Mouse (Mus musculus): ENCODE data around the gene Olfr17. TPM values are rescaled to one million over a fixed set of nuclear protein-coding genes. Genes with fewer than 3 reads are reported as not detected.

Gene Olfr17
- not detected for polyA plus RNA-seq (2017; shearing (Covaris generic))

DNA sequence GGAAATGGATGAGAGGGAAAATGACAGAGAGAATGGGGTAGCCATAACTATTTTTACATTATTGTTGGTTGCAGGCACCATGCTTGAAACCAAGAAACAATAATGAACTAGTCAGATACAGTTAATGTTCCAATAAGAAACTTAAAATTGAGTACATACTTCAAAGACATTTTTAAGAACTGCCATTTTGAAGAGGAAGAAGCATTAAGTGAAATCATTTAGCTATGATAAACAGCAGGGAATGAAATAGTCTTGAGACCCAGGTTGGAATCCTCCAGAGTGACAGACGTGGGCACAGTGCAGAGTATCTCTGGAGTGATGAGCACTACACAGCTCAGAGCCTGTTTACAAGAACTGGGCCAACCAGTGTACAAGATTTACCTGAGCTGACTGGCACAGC, at the start of gene Olfr17:
Gene Olfr17 (plus strand): TSS at position 301 of the 400 bp plus-strand sequence.

DNA sequence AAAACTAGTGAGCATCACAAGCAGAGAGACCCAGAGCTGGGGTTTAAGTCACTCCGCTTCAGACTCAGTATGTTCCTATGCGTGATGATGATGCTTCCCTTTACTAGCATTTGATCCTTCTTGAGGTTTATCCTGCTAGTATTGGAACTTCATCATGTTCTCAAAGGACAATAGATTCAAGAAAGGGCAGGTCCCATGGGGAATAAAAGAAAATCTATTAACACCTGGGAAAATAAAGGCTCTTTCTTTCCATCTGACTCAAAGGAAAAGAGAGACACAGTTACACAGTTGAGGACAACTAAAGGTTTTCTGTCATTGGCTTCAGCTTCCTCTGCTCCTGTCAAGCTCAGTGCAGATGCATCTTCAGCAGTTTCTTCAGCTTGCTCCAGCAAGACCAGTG, 22.3 kb upstream of the Olfr17 start, which contains the start of gene Olfr714:
Gene Olfr714 (plus strand): TSS at position 301 of the 400 bp plus-strand sequence.

DNA sequence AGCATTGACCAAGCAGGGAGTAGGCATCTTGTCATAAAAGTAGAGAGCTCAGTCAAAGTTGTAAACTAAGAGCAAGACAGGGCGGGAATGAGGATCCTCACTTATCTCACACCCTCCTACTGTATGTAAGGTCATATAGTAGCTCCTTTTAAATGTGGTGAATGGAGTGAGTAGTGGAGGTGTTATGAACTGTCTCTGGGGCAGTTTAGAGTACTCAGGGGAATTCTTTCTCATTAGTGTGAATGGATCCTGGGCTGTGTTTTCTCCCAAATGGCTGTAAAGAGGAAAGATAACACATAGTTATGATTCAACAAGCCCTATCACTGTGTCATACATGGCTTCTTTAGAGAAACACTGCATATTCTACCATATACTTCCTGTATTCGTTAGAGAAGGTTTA, 17.2 kb downstream of the Olfr17 start, which contains the start of gene Olfr715b:
Gene Olfr715b (minus strand): TSS at position 101 of the 400 bp plus-strand sequence.

DNA sequence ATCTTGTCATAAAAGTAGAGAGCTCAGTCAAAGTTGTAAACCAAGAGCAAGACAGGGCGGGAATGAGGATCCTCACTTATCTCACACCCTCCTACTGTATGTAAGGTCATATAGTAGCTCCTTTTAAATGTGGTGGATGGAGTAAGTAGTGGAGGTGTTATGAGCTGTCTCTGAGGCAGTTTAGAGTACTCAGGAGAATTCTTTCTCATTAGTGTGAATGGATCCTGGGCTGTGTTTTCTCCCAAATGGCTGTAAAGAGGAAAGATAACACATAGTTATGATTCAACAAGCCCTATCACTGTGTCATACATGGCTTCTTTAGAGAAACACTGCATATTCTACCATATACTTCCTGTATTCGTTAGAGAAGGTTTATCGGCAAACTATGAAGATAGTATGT, 38.0 kb downstream of the Olfr17 start, which contains the start of gene Olfr715:
Gene Olfr715 (minus strand): TSS at position 101 of the 400 bp plus-strand sequence.

DNA sequence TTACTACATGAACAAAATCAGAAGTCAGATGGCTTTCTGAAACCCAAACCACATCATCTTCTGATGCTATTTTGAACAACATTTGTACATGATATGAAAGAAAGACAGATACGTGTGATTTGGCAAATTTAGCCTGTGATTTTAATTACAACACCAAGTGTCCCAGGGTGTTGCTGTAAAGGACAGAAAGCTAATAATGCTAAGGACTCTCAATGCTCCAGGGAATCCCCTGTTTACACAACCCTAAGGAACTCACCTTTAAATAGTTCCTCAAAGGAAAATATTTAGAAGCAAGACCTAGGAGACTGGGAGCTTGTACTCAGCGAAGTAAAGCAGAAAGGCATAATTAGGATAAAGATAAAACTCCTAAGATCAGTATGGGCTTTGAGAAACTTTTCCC, 45.0 kb downstream of the Olfr17 start, which contains the start of gene Olfr716:
Gene Olfr716 (plus strand): TSS at position 301 of the 400 bp plus-strand sequence.

Other genes starting within 250 kb of the Olfr17 start
- gene Olfr703, start 249.9 kb upstream of the Olfr17 start, polyA plus RNA-seq (2017; shearing (Covaris generic)), result not detected
- not detected for gene Olfr704, start 230.0 kb upstream of the Olfr17 start, polyA plus RNA-seq (2017; shearing (Covaris generic))
- gene Olfr705, start 216.3 kb upstream of the Olfr17 start, polyA plus RNA-seq (2017; shearing (Covaris generic)), result not detected
- gene Olfr706, start 205.1 kb upstream of the Olfr17 start, polyA plus RNA-seq (2017; shearing (Covaris generic)), result not detected
- not detected for gene Olfr707, start 192.0 kb upstream of the Olfr17 start, polyA plus RNA-seq (2017; shearing (Covaris generic))
- gene Olfr1532-ps1, start 185.2 kb upstream of the Olfr17 start, polyA plus RNA-seq (2017; shearing (Covaris generic)), result not detected
- not detected for gene Olfr709-ps1, start 161.0 kb upstream of the Olfr17 start, polyA plus RNA-seq (2017; shearing (Covaris generic))
- not detected for gene Olfr710, start 144.9 kb upstream of the Olfr17 start, polyA plus RNA-seq (2017; shearing (Covaris generic))
- not detected for gene Olfr6, start 129.3 kb upstream of the Olfr17 start, polyA plus RNA-seq (2017; shearing (Covaris generic))
- gene Olfr711, start 117.8 kb upstream of the Olfr17 start, polyA plus RNA-seq (2017; shearing (Covaris generic)), result not detected
- not detected for gene Olfr2, start 87.1 kb upstream of the Olfr17 start, polyA plus RNA-seq (2017; shearing (Covaris generic))
- gene Olfr713, start 62.0 kb upstream of the Olfr17 start, polyA plus RNA-seq (2017; shearing (Covaris generic)), result not detected
- gene Olfr714, start 22.2 kb upstream of the Olfr17 start, polyA plus RNA-seq (2017; shearing (Covaris generic)), result not detected
- not detected for gene Olfr715b, start 17.1 kb downstream of the Olfr17 start, polyA plus RNA-seq (2017; shearing (Covaris generic))
- gene Olfr715, start 37.9 kb downstream of the Olfr17 start, polyA plus RNA-seq (2017; shearing (Covaris generic)), result not detected
- not detected for gene Olfr716, start 45.1 kb downstream of the Olfr17 start, polyA plus RNA-seq (2017; shearing (Covaris generic))
- not detected for gene Nlrp14, start 73.8 kb downstream of the Olfr17 start, polyA plus RNA-seq (2017; shearing (Covaris generic))
- not detected for gene Rbmxl2, start 116.2 kb downstream of the Olfr17 start, polyA plus RNA-seq (2017; shearing (Covaris generic))

All from activated CD4-positive, CD25-positive, alpha-beta regulatory T cell, adult 9 weeks (primary cell).